ENCODE assay signal across 19 mouse cellular contexts in the genomic region with DNA sequence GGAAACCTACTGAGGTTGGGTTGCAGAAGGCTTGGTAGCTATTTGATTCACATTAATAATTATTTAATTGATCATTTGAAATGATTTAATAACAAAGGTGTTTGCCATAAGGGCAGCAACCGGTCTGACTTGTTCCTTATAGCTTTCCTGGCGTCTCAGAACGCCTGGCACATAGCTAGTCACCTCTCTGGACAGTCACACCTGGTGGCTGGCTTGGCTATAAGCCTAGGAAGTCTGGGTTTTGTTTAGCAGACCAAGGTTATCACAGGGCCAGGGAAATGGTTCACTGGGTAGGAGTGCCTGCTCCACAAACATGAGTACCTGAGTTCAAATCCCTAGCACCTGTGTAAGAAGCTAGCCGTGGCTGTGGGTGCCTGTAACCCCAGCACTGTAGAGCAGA. TPM values are rescaled to one million over a fixed set of nuclear protein-coding genes. Genes with fewer than 3 reads are reported as not detected.
DNase-seq lines count a peak whose midpoint lies in the region; ATAC-seq and TF ChIP-seq lines count a peak whose summit lies in the region.
"Had no signal": no experiment of that assay in that cellular context is flagged by ENCODE, and none has a peak within 500 bp of the region (broad histone marks: within the 10 kb centered on the region; RNA-seq: fewer than 3 reads in every experiment).

No protein-coding gene starts in this region.

- no peak for TF ChIP-seq EP300 in lung, postnatal 0 days (IDR thresholded peaks at IDR 0.05)

- no peaks in the 10 kb centered on the region for H3K9me3 ChIP-seq in midbrain, embryonic 11.5 days (ENCODE audit: control insufficient read depth, low read length)
- no peaks in the 10 kb centered on the region for H3K9me3 ChIP-seq in midbrain, embryonic 13.5 days
- H3K9me3 ChIP-seq in lung, postnatal 0 days (ENCODE audit: low read length): no peaks in the 10 kb centered on the region
- H3K9me3 ChIP-seq: embryonic facial prominence, embryonic 10.5 days; limb, embryonic 13.5 days; midbrain, embryonic 10.5 days had no signal

- TF ChIP-seq CTCF in lung, postnatal 0 days (IDR thresholded peaks at IDR 0.05): 0 out of 2 replicates have a peak, but pooled peaks have one; percentile 6
- TF ChIP-seq CTCF in layer of hippocampus, adult 2 months (conservative IDR thresholded peaks at IDR 0.05): no peak
- TF ChIP-seq CTCF in gastrocnemius, adult 2 months (IDR thresholded peaks at IDR 0.05): no peak

- no peak overlapping the region for H3K27ac ChIP-seq in midbrain, embryonic 11.5 days (ENCODE audit: low read depth, low read length)
- no peak overlapping the region for H3K27ac ChIP-seq in midbrain, embryonic 13.5 days
- H3K27ac ChIP-seq in lung, postnatal 0 days (ENCODE audit: low read length): peak overlapping the region; percentile 49
- H3K27ac ChIP-seq in layer of hippocampus, adult 2 months: no peak overlapping the region
- H3K27ac ChIP-seq in gastrocnemius, adult 2 months: no peak overlapping the region
- H3K27ac ChIP-seq: embryonic facial prominence, embryonic 10.5 days; hindbrain, embryonic 14.5 days; left cerebral cortex, adult 2 months; limb, embryonic 13.5 days; midbrain, embryonic 10.5 days had no signal

- DNase-seq in midbrain, embryonic 11.5 days (ENCODE audit: low spot score, missing footprints): peak; percentile 77
- DNase-seq in kidney, postnatal 14 days: peak; percentile 36
- peak; percentile 77 for DNase-seq in lung, postnatal 0 days (ENCODE audit: low spot score)
- peak; percentile 18 for DNase-seq in urinary bladder, postnatal 25 days (ENCODE audit: low spot score)
- DNase-seq in layer of hippocampus, adult 2 months (ENCODE audit: low spot score in 2 of 2): no peak
- DNase-seq in gastrocnemius, adult 2 months: no peak
- DNase-seq: B cell, adult 2 months; cerebellum, postnatal 36 days; forebrain, postnatal 0 days; gastrocnemius, postnatal 10 days; heart, postnatal 10 days; thymus, adult 18-20 months had no signal

- H3K36me3 ChIP-seq in midbrain, embryonic 11.5 days (ENCODE audit: control insufficient read depth, insufficient read depth, low read length): no peaks in the 10 kb centered on the region
- H3K36me3 ChIP-seq in midbrain, embryonic 13.5 days: no peaks in the 10 kb centered on the region
- H3K36me3 ChIP-seq in lung, postnatal 0 days (ENCODE audit: insufficient read depth, low read length): no peaks in the 10 kb centered on the region
- H3K36me3 ChIP-seq: embryonic facial prominence, embryonic 10.5 days; limb, embryonic 13.5 days; midbrain, embryonic 10.5 days had no signal

- no peak overlapping the region for H3K9ac ChIP-seq in midbrain, embryonic 11.5 days (ENCODE audit: low read length)
- H3K9ac ChIP-seq in midbrain, embryonic 13.5 days (replicated peaks): no peak overlapping the region
- H3K9ac ChIP-seq in lung, postnatal 0 days (replicated peaks; ENCODE audit: low read depth): no peak overlapping the region
- H3K9ac ChIP-seq: forebrain, postnatal 0 days; hindbrain, embryonic 14.5 days; limb, embryonic 13.5 days had no signal

- peaks cover 4% of the 10 kb centered on the region; the same call in 1 of the 2 replicates for H3K4me1 ChIP-seq in midbrain, embryonic 11.5 days (ENCODE audit: control insufficient read depth, insufficient read depth, low read length)
- peaks cover 24% of the 10 kb centered on the region for H3K4me1 ChIP-seq in midbrain, embryonic 13.5 days (replicated peaks)
- peaks cover 4% of the 10 kb centered on the region; the same call in 1 of the 2 replicates for H3K4me1 ChIP-seq in lung, postnatal 0 days (ENCODE audit: insufficient read depth, low read depth, low read length)

- WGBS in midbrain, embryonic 11.5 days: 82% methylated on average over 4 of the region's 4 CpGs
- 78% methylated on average over 4 of the region's 4 CpGs for WGBS in midbrain, embryonic 13.5 days
- 53% methylated on average over 4 of the region's 4 CpGs for WGBS in lung, postnatal 0 days

- no peak for ATAC-seq in midbrain, embryonic 11.5 days (ENCODE audit: low FRiP score)
- ATAC-seq in midbrain, embryonic 13.5 days: no peak
- peak; percentile 27 for ATAC-seq in lung, postnatal 0 days
- ATAC-seq: forebrain, postnatal 0 days had no signal

- no peak overlapping the region for H3K4me3 ChIP-seq in midbrain, embryonic 11.5 days (ENCODE audit: low read depth, low read length)
- H3K4me3 ChIP-seq in midbrain, embryonic 13.5 days (replicated peaks): no peak overlapping the region
- no peak overlapping the region for H3K4me3 ChIP-seq in lung, postnatal 0 days (ENCODE audit: low read depth, low read length)
- H3K4me3 ChIP-seq in layer of hippocampus, adult 2 months: no peak overlapping the region
- no peak overlapping the region for H3K4me3 ChIP-seq in gastrocnemius, adult 2 months
- H3K4me3 ChIP-seq: embryonic facial prominence, embryonic 10.5 days; left cerebral cortex, adult 2 months; limb, embryonic 13.5 days; midbrain, embryonic 10.5 days had no signal

- no peak overlapping the region for H3K4me2 ChIP-seq in midbrain, embryonic 11.5 days
- H3K4me2 ChIP-seq in midbrain, embryonic 13.5 days (replicated peaks): no peak overlapping the region
- no peak overlapping the region for H3K4me2 ChIP-seq in lung, postnatal 0 days (replicated peaks; ENCODE audit: low read depth, low read length)
- H3K4me2 ChIP-seq: hindbrain, embryonic 14.5 days; limb, embryonic 13.5 days had no signal

- intact Hi-C loops in gastrocnemius, adult 2 months (cut with DNase I): no loop called here

- peaks cover 14% of the 10 kb centered on the region; the same call in 1 of the 2 replicates for H3K27me3 ChIP-seq in midbrain, embryonic 11.5 days (ENCODE audit: control insufficient read depth, insufficient read depth, low read length)
- H3K27me3 ChIP-seq in midbrain, embryonic 13.5 days: peaks cover 19% of the 10 kb centered on the region
- H3K27me3 ChIP-seq in lung, postnatal 0 days (replicated peaks; ENCODE audit: insufficient read depth, low read length): peaks cover 9% of the 10 kb centered on the region
- H3K27me3 ChIP-seq: Patski had no signal

RNA-seq across cellular contexts. Expression of gene Map3k9, which starts 2.3 kb away (rescaled TPM):
- 1.9 and 2.2 TPM in 2 replicates for polyA plus RNA-seq in midbrain, embryonic 11.5 days (2014; fragmentation: Nextera tagmentation; extraction: Ambion mirVana)
- polyA plus RNA-seq in midbrain, embryonic 13.5 days (2015; fragmentation: Nextera tagmentation; extraction: Ambion mirVana): 7.2 and 9.3 TPM in 2 replicates
- polyA plus RNA-seq in lung, postnatal 0 days (2015; fragmentation: Nextera tagmentation; extraction: Ambion mirVana): 3.3 and 3.6 TPM in 2 replicates
- total RNA-seq in layer of hippocampus, adult 2 months (2021): 10 to 100 TPM; 32.0 TPM
- under 1 TPM; 0.08 to 0.10 TPM for total RNA-seq in gastrocnemius, adult 2 months (2021)

Comparison
In these comparisons a context has a peak if more than half of its experiments do, and no peak if none do; other contexts are left out.
1. DNase-seq: peak in midbrain, embryonic 11.5 days (single experiment), kidney, postnatal 14 days (single experiment), lung, postnatal 0 days (single experiment) and urinary bladder, postnatal 25 days (single experiment); none in layer of hippocampus, adult 2 months (0 of 2) and gastrocnemius, adult 2 months (single experiment).